Mouse (Mus musculus) lung, adult 2 months (tissue): ENCODE measurements around the gene Cwc15.
A peak's percentile ranks its signal among the peaks of the same experiment; 100 is the strongest.
"Not testable (repeated sequence)": the region's sequence is repeated elsewhere in the genome, so short reads cannot be mapped to it uniquely, and the experiment has no call there.

ENCODE experiments used
- CTCF ChIP-seq: fragments of 200-500 bp; IDR thresholded peaks from 2 replicates; pipeline ENCODE4 v1.5.1; 2011; ENCODE audit warnings: mild to moderate bottlenecking, low read length, control low read depth; ENCODE audit not compliant: insufficient read depth
- POLR2A ChIP-seq: fragments of 200-500 bp; IDR thresholded peaks from 2 replicates; pipeline ENCODE4 v1.6.1; 2011; ENCODE audit warnings: low read depth, mild to moderate bottlenecking, control low read depth, low read length, borderline replicate concordance; ENCODE audit errors: extremely low read depth

GRCm38 (mm10) chr9:14451120-14451519 is 49.3 kb upstream of the Cwc15 start:
- TF ChIP-seq CTCF = peak; percentile 20; the same call in 1 of the 2 replicates
- TF ChIP-seq POLR2A = not testable (repeated sequence)
